Mouse (Mus musculus): ENCODE measurements at regions not wholly inside any gene's neighbourhood (a gene's known extent, or its start where the extent isn't known, plus 50 kb on each side); places are given as distances from the start of the nearest gene placed in this dataset.

DNA sequence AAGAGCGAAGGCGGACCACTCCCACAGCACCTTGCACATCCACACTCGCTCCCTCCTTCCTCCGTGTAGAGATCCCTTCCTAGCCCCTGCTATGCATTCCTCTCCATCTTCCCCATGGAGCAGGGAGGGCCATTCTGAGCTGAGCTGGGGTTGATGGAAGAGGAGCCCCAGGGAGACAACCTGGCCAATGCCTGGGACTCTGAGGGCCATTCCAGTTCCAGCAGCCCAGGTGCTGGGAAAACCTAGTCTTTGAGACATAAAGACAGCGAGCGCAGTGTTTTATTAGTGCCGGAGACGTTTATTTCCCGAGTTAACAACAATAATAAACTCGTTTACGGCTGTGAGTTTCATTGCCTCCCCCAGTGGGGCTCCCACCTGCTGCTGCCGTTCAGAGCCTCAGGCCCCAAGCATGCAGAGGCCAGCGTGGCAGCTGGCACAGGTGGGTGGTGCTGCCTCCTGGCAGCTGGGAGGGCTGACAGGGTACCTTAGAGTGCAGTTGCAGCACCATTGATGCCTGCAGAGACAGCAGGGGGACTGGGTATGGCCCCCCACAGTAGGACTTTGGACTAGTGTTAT is 287.4 kb upstream of the Tle3 start:
- H3K4me1 ChIP-seq (ENCODE audit: control insufficient read depth, insufficient read depth, low read length), result 0 out of 2 replicates have a peak, but pooled peaks cover 3% of the 10 kb centered on the region
- H3K4me3 ChIP-seq (ENCODE audit: low read length), result no peak overlapping the region
- H3K27ac ChIP-seq (ENCODE audit: low read depth, low read length), result no peak overlapping the region
- no peak overlapping the region for H3K9ac ChIP-seq (ENCODE audit: low read depth, low read length)
- ATAC-seq (ENCODE audit: low FRiP score, low TSS enrichment), result no peak
- 23% methylated on average over 13 of the region's 13 CpGs for WGBS
- peaks cover 7% of the 10 kb centered on the region for H3K27me3 ChIP-seq (ENCODE audit: control insufficient read depth, insufficient read depth, low read length)
- no peaks in the 10 kb centered on the region for H3K9me3 ChIP-seq (ENCODE audit: control insufficient read depth, low read length)
- H3K36me3 ChIP-seq (ENCODE audit: control insufficient read depth, insufficient read depth, low read length), result no peaks in the 10 kb centered on the region
- H3K4me2 ChIP-seq (replicated peaks; ENCODE audit: low read depth, low read length), result no peak overlapping the region

DNA sequence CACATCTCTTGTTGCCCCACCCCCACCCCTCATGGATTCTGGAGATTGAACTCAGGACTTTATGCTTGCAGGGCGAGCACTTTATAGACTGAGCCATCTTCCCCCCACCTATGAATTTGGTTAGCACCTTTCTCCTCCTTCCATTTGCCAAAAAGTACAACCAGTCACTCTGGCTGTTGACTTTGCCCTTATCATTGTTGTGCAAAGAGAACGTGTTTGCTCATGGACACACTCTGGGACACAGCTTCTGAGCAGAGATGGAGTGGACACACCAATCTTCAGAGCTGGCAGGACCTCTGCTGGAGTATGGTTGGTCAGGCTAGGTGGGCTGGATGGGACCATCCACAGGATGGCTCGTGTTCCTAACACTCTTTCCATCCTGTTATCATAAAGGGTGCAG is 285.1 kb upstream of the Tle3 start:
- no peak overlapping the region for H3K4me3 ChIP-seq (ENCODE audit: low read length)
- no peak overlapping the region for H3K27ac ChIP-seq (ENCODE audit: low read depth, low read length)
- no peaks in the 10 kb centered on the region for H3K36me3 ChIP-seq (ENCODE audit: control insufficient read depth, insufficient read depth, low read length)
- peaks cover 7% of the 10 kb centered on the region for H3K27me3 ChIP-seq (ENCODE audit: control insufficient read depth, insufficient read depth, low read length)
- H3K9me3 ChIP-seq (ENCODE audit: control insufficient read depth, low read length), result no peaks in the 10 kb centered on the region
- no peak for ATAC-seq (ENCODE audit: low FRiP score, low TSS enrichment)
- no peak overlapping the region for H3K9ac ChIP-seq (ENCODE audit: low read depth, low read length)
- 82% methylated on average over 3 of the region's 3 CpGs for WGBS
- no peak overlapping the region for H3K4me2 ChIP-seq (replicated peaks; ENCODE audit: low read depth, low read length)
- H3K4me1 ChIP-seq (ENCODE audit: control insufficient read depth, insufficient read depth, low read length), result 0 out of 2 replicates have a peak, but pooled peaks cover 3% of the 10 kb centered on the region

DNA sequence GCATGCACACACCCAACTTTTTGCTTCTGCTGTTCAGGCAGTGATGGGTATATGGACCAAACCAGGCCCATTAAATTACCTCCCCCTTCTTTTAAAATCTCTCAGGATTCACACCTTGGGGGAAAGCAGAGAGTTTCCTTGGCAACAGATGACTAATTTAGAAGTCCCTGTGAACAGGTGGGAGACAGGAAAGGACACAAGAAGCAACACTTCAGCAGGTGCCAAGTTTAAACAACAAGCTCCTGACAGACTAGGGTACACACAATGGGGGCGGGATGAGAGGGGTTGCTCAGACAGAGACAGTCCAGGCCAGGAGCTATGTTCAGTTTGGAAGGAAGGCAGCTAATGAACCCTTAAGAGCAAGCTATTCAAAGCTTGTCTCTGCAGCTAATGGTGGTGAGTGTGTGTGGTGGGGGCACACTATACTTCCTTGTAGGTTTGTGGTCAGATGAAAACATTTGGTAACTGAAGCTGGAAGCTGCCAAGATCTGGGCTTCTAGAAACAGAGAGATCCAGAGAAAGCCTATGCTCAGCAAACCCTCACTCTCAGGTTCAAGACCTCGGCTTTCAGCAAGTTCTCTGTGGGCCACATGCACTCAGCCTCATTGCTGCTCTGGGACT is 283.0 kb upstream of the Tle3 start:
- Histone ChIP-seq H3K9ac (ENCODE audit: low read depth, low read length) (no peak overlapping the region), H3K4me3 (ENCODE audit: low read length) (no peak overlapping the region), H3K9me3 (ENCODE audit: control insufficient read depth, low read length) (no peaks in the 10 kb centered on the region), H3K36me3 (ENCODE audit: control insufficient read depth, insufficient read depth, low read length) (no peaks in the 10 kb centered on the region), H3K27me3 (ENCODE audit: control insufficient read depth, insufficient read depth, low read length) (no peaks in the 10 kb centered on the region), H3K4me2 (replicated peaks; ENCODE audit: low read depth, low read length) (no peak overlapping the region), H3K4me1 (ENCODE audit: control insufficient read depth, insufficient read depth, low read length) (0 out of 2 replicates have a peak, but pooled peaks cover 3% of the 10 kb centered on the region), H3K27ac (ENCODE audit: low read depth, low read length) (no peak overlapping the region)
- ATAC-seq (ENCODE audit: low FRiP score, low TSS enrichment), result no peak
- WGBS, result 80% methylated on average over 2 of the region's 2 CpGs

DNA sequence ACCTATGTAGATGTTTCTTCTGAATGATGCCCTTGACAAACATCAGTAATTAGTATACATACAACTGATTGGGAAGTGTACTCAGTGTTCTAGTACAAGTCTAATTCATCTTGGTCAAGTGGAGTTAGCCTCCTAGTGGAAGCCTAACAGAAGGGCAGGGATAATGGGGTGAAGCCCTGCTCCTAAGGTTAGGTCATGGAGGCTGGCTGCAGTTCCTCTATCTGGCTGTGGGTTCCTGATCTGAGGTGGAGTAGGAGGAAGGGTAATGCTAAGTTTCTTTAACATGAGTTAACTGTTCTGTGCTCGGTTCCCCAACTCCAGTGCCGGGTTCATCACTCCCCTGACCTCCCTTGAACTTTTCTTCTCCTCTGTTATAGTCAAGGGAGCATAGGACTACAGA is 281.1 kb upstream of the Tle3 start:
- Histone ChIP-seq H3K9ac (ENCODE audit: low read depth, low read length) (no peak overlapping the region), H3K4me1 (ENCODE audit: control insufficient read depth, insufficient read depth, low read length) (no peaks in the 10 kb centered on the region), H3K27ac (ENCODE audit: low read depth, low read length) (no peak overlapping the region), H3K4me3 (ENCODE audit: low read length) (no peak overlapping the region), H3K9me3 (ENCODE audit: control insufficient read depth, low read length) (no peaks in the 10 kb centered on the region), H3K4me2 (replicated peaks; ENCODE audit: low read depth, low read length) (no peak overlapping the region), H3K27me3 (ENCODE audit: control insufficient read depth, insufficient read depth, low read length) (peaks cover 7% of the 10 kb centered on the region; the same call in 1 of the 2 replicates), H3K36me3 (ENCODE audit: control insufficient read depth, insufficient read depth, low read length) (no peaks in the 10 kb centered on the region)
- WGBS, result 93% methylated on average over 2 of the region's 2 CpGs
- no peak for ATAC-seq (ENCODE audit: low FRiP score, low TSS enrichment)

DNA sequence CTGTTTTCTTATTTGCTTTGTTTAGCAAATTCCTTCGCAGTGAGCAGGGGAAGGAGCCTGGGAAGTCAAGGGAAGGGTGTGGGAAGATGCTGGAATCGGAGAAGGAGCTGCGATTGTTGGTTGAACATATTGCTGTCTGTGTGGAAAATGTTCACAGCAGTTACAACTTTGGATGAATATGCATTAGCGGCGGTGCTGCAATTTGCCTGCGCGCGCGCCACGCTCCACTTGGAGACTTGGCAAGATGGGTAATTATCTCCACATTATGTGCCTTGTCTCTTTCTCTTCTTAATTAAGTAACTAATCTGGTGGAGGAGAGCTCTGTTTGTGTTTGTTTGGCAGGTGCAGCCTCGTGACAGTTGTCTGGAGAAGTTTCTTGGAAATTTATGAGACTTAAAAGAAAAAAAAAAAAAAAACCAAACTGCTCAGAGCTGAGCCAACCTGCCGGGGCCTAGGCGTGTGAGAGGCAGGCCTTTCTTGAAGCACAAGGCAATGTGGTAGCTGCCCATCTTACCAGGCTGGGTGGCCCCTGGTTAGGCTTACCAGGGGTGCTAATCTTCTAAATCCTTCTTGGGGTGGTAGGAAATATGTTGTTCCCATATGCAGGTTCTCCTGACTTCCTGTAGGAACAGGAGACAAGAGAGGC is 279.2 kb upstream of the Tle3 start:
- H3K27me3 ChIP-seq (ENCODE audit: control insufficient read depth, insufficient read depth, low read length), result peaks cover 7% of the 10 kb centered on the region; the same call in 1 of the 2 replicates
- WGBS, result 82% methylated on average over 13 of the region's 13 CpGs
- H3K4me1 ChIP-seq (ENCODE audit: control insufficient read depth, insufficient read depth, low read length), result no peaks in the 10 kb centered on the region
- no peaks in the 10 kb centered on the region for H3K9me3 ChIP-seq (ENCODE audit: control insufficient read depth, low read length)
- no peak overlapping the region for H3K4me2 ChIP-seq (replicated peaks; ENCODE audit: low read depth, low read length)
- no peak overlapping the region for H3K4me3 ChIP-seq (ENCODE audit: low read length)
- H3K9ac ChIP-seq (ENCODE audit: low read depth, low read length), result no peak overlapping the region
- no peak for ATAC-seq (ENCODE audit: low FRiP score, low TSS enrichment)
- H3K36me3 ChIP-seq (ENCODE audit: control insufficient read depth, insufficient read depth, low read length), result no peaks in the 10 kb centered on the region
- H3K27ac ChIP-seq (ENCODE audit: low read depth, low read length), result no peak overlapping the region

DNA sequence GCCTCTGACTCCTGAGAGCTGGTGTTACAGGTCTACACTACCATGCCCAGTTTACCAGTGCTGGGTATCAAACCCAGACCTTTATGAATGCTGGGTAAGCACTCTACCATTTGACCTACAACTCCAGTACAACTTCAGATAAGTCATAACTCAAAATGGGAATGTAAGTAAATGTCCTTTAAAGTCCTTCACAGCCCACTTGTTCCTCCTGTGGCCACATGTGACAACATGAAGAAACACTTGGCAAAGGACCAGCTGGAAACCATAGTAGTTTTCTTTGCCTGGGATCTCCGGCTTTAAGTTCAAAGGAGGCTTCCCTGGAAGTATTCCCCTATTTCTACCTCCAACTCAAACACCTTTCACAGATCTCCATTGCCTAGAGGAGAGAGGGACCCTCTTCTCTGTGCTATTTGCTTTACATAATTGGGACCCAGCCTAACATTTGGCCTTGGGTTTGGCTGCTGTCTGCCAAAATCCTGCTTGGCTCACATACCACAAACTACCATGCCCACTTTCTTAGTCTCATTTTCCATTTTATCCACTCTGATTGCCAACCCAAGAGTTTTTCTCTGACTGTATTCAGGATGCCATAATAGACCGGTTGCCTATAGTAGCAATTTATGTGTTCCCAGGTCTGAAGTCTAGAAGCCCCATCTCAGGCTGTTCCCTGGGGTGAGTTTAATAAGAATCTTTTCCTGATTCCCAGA is 276.9 kb upstream of the Tle3 start:
- H3K9ac ChIP-seq (ENCODE audit: low read depth, low read length), result no peak overlapping the region
- H3K9me3 ChIP-seq (ENCODE audit: control insufficient read depth, low read length), result no peaks in the 10 kb centered on the region
- no peaks in the 10 kb centered on the region for H3K4me1 ChIP-seq (ENCODE audit: control insufficient read depth, insufficient read depth, low read length)
- H3K36me3 ChIP-seq (ENCODE audit: control insufficient read depth, insufficient read depth, low read length), result no peaks in the 10 kb centered on the region
- H3K4me2 ChIP-seq (replicated peaks; ENCODE audit: low read depth, low read length), result no peak overlapping the region
- ATAC-seq (ENCODE audit: low FRiP score, low TSS enrichment), result no peak
- no peak overlapping the region for H3K27ac ChIP-seq (ENCODE audit: low read depth, low read length)
- H3K4me3 ChIP-seq (ENCODE audit: low read length), result no peak overlapping the region
- WGBS, result 85% methylated on average over 2 of the region's 2 CpGs
- peaks cover 7% of the 10 kb centered on the region; the same call in 1 of the 2 replicates for H3K27me3 ChIP-seq (ENCODE audit: control insufficient read depth, insufficient read depth, low read length)

DNA sequence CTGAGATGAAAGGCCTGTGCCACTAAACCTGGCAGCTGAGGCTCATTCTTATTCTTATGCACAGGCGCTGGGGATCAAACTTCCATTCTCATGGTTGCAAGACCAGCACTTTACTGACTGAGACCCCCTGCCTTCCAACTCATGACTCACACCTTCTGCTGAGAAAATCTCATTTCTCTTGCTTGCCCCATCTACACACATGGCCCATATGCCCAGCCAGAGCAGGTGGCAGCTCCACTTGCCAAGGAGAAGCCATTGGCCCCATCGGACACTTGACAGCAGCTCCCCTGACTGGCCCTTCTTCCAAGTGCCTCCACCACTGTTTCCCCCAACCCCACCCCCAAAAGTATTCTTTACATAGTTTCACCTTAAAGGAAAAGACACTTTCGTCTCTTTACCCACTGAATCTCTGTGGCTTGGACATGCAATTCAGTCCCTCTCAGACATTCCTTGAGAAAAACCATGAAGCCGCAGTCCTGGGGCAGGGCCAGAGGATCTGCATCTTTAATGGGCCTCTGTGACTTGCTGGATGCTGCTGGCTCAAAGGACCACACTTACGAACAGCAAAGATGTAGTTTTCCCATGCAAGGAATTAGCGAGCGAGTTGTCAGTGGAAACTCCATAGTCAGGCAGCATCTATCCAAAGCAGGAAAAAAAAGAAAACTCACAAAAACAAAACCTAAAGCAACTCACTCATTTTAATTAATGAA is 270.3 kb upstream of the Tle3 start:
- Histone ChIP-seq H3K27me3 (ENCODE audit: control insufficient read depth, insufficient read depth, low read length) (peaks cover 12% of the 10 kb centered on the region; the same call in 1 of the 2 replicates), H3K4me2 (replicated peaks; ENCODE audit: low read depth, low read length) (no peak overlapping the region)

DNA sequence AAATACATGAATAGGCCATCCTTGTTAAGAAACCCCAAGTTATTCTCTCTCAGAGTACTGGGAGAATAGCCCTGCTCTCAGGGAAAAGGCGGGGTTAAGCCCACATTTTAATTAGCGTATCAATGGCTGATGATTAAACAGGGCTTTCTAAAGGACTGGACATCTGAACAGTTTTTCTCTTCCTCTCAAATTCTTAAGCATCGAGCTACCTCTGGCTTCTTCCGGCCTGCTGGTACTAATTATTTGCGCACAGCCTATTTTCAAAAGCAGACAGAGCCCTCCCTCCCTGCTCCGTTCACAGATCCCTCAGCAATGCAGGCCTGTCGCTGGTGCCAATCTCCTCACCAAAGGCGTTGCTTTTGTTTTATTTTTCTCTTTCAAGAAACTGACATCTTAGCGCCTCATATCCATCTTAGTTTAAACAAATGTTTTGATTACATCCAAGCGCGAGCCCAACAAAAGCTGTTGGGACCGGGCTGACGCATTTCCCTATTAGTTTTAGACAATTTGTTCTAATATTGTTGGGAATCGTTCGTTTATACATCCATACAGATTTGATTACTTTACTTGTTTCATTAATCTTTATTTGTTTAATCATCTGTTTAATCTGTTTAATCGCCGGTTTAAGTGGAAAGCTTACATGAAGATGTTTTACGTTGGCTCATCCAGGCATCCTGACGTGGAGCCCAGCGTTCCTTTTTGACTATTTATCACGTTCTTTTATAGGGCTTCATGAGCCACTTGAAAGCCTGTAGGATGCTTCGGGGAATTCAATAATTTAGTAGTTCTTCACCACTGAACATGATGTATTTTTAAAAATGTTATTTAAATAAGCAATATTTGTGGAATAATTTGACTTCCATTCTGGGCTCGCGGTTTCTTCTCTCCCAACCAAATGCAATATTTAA is 269.5 kb upstream of the Tle3 start:
- H3K27me3 ChIP-seq (ENCODE audit: control insufficient read depth, insufficient read depth, low read length), result peaks cover 12% of the 10 kb centered on the region; the same call in 1 of the 2 replicates

More for the DNA sequence above, 270.3 kb upstream of the Tle3 start:
- H3K9ac ChIP-seq (ENCODE audit: low read depth, low read length), result no peak overlapping the region
- no peaks in the 10 kb centered on the region for H3K36me3 ChIP-seq (ENCODE audit: control insufficient read depth, insufficient read depth, low read length)
- H3K4me3 ChIP-seq (ENCODE audit: low read length), result no peak overlapping the region
- 70% methylated on average over 7 of the region's 7 CpGs for WGBS
- H3K27ac ChIP-seq (ENCODE audit: low read depth, low read length), result no peak overlapping the region
- H3K4me1 ChIP-seq (ENCODE audit: control insufficient read depth, insufficient read depth, low read length), result no peaks in the 10 kb centered on the region
- H3K9me3 ChIP-seq (ENCODE audit: control insufficient read depth, low read length), result no peaks in the 10 kb centered on the region
- ATAC-seq (ENCODE audit: low FRiP score, low TSS enrichment), result no peak

More for the DNA sequence above, 269.5 kb upstream of the Tle3 start:
- no peak overlapping the region for H3K27ac ChIP-seq (ENCODE audit: low read depth, low read length)
- H3K4me2 ChIP-seq (replicated peaks; ENCODE audit: low read depth, low read length), result no peak overlapping the region
- ATAC-seq (ENCODE audit: low FRiP score, low TSS enrichment), result no peak
- H3K9ac ChIP-seq (ENCODE audit: low read depth, low read length), result no peak overlapping the region
- H3K4me3 ChIP-seq (ENCODE audit: low read length), result no peak overlapping the region
- no peaks in the 10 kb centered on the region for H3K4me1 ChIP-seq (ENCODE audit: control insufficient read depth, insufficient read depth, low read length)
- H3K36me3 ChIP-seq (ENCODE audit: control insufficient read depth, insufficient read depth, low read length), result no peaks in the 10 kb centered on the region
- no peaks in the 10 kb centered on the region for H3K9me3 ChIP-seq (ENCODE audit: control insufficient read depth, low read length)
- WGBS, result 50% methylated on average over 24 of the region's 24 CpGs

Data from kidney, embryonic 14.5 days (tissue).